Mouse (Mus musculus) testis, adult 2 months (tissue): ENCODE results near the gene Tmem44. TPM values are rescaled to one million over a fixed set of nuclear protein-coding genes. Genes with fewer than 3 reads are reported as not detected.

Experiments used
- H3K27ac ChIP-seq: fragments of 200-500 bp; 2 replicates; pipeline ENCODE4 v1.5.1; 2012; ENCODE audit warnings: low read depth, low read length; ENCODE audit not compliant: control insufficient read depth, insufficient read depth
- H3K27me3 ChIP-seq: fragments of 200-500 bp; 2 replicates; pipeline ENCODE4 v1.6.1; 2012; ENCODE audit warnings: mild to moderate bottlenecking, low read length, moderate library complexity; ENCODE audit not compliant: control insufficient read depth, insufficient read depth
- H3K36me3 ChIP-seq: fragments of 200-500 bp; 2 replicates; pipeline ENCODE4 v1.6.1; 2012; ENCODE audit warnings: mild to moderate bottlenecking, low read length; ENCODE audit not compliant: control insufficient read depth, insufficient read depth
- H3K4me1 ChIP-seq: fragments of 200-500 bp; 2 replicates; pipeline ENCODE4 v1.6.1; 2012; ENCODE audit warnings: low read length; ENCODE audit not compliant: control insufficient read depth, insufficient read depth
- H3K4me3 ChIP-seq: fragments of 200-500 bp; 2 replicates; pipeline ENCODE4 v1.5.1; 2012; ENCODE audit warnings: low read depth, mild to moderate bottlenecking, low read length, moderate library complexity, mixed read lengths; ENCODE audit not compliant: control insufficient read depth
- CTCF ChIP-seq: fragments of 200-500 bp; IDR thresholded peaks from 2 replicates; pipeline ENCODE4 v1.5.1; 2012; ENCODE audit warnings: low read depth, mild to moderate bottlenecking, inconsistent platforms, low read length, moderate library complexity; ENCODE audit not compliant: control insufficient read depth, insufficient read depth, insufficient replicate concordance
- POLR2A ChIP-seq: fragments of 200-500 bp; IDR thresholded peaks from 2 replicates; pipeline ENCODE4 v1.6.1; 2012; ENCODE audit warnings: low read depth, mild to moderate bottlenecking, inconsistent platforms, low read length, moderate library complexity; ENCODE audit not compliant: control insufficient read depth
- polyA plus RNA-seq: library from polyadenylated mRNA; depleted of rRNA; stranded (reverse); fragments of >200 nt; gene quantifications from 2 replicates; pipeline ENCODE4 v1.2.3, GENCODE M21; 2012

Gene Tmem44
- polyA plus RNA-seq, 1 experiment, result 1.2 TPM

DNA sequence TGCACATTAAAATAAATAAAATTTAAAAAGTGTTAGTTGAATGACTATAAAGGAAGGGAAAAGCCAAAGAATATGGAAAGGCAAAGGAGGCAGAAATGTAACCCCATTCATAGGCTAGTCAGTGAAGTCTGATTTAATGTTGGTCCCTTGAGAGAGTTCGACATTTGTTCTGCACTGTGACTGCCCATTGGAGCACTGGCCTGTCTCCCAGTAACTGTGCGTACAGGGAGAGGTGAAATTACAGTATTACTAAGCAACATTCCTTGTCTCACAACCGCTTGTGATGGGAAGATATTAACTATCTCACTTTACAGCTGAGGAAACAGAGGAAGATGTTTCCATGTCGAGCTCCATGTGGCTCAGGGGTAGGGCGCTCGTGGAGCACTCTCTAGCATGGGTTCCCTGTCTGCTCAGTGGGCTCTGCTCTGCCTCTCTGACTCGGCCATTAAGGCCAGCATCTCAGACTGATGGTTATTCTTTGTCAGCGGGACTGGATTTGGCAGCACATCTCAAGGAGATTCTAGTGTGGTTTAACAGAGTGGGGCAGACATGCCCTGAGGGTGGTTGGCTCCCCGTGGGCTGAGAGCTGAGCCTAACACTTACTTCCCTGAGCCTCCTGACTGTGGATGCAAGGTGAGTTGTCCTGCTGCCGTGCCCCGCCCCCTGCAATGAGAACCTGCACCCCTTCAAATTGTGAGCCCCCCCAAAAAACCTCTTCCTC lies 45.2 kb downstream of the Tmem44 start:
- Histone ChIP-seq H3K27ac (no peak overlapping the region), H3K27me3 (no peaks in the 10 kb centered on the region), H3K4me3 (no peak overlapping the region), H3K36me3 (no peaks in the 10 kb centered on the region), H3K4me1 (peaks cover 4% of the 10 kb centered on the region)
- no peak for TF ChIP-seq POLR2A
- TF ChIP-seq CTCF, result no peak

DNA sequence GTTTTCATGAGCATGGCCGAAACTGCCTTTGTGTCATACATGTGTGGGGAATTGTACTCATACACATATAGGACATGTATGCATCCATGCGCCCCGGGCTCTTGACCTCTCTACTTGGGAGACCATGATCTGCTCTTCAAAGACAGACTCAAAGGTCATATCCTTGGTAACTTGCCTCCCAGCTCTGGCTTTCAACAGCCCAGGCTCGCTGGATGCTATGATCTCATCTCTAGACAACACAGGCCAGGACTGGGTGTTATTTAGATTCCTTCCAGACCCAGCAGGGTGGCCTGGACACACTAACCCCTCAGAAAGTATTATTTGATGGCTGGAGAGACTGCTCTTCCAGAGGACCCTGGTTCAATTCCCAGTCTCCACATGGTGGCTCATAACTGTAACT lies 45.8 kb downstream of the Tmem44 start:
- Histone ChIP-seq H3K27ac (no peak overlapping the region), H3K4me3 (no peak overlapping the region), H3K27me3 (no peaks in the 10 kb centered on the region), H3K4me1 (peaks cover 3% of the 10 kb centered on the region; the same call in 1 of the 2 replicates), H3K36me3 (no peaks in the 10 kb centered on the region)
- no peak for TF ChIP-seq POLR2A

GRCm38 (mm10) chr16:30503958-30504357 lies 46.7 kb downstream of the Tmem44 start:
- no peak overlapping the region for H3K27ac ChIP-seq
- no peaks in the 10 kb centered on the region for H3K36me3 ChIP-seq
- H3K4me1 ChIP-seq, result peaks cover 5% of the 10 kb centered on the region
- no peak overlapping the region for H3K4me3 ChIP-seq
- H3K27me3 ChIP-seq, result no peaks in the 10 kb centered on the region
- TF ChIP-seq POLR2A (no peak), CTCF (peak; percentile 73; the same call in 1 of the 2 replicates)

DNA sequence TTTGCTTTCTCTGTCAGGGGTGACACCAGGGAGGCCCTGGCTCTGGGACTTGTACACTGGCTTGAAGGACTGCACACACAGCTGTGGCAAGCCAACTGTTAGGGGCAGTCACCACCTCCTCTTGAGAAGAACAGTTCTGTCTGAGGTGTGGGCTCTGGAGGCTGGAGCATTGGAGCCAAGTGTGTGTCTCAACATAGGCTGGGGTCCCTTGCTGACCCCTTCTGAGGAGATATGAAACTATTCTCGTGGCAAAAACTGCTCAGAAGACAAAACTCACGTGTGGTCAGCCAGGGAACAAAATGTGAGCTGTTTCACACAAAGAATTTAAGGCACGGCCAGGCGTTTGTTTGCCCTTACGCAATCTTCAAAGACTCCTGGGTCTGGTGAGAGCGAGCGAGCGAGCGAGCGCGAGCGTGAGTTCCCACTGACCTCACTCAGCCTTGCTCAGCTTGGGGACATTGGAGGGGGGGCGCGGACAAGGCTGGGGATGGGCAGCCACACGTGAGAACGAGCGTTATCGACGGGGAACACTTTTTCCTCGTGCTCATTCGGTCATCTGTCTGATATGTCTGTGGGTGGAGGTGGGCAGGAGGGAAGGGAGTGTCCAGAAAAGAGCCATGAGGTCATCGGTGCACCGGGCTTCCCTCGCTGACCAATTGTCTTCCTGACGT lies 48.3 kb downstream of the Tmem44 start:
- Histone ChIP-seq H3K4me3 (no peak overlapping the region), H3K27me3 (no peaks in the 10 kb centered on the region), H3K27ac (no peak overlapping the region; the same call in 1 of the 2 replicates), H3K4me1 (peaks cover 5% of the 10 kb centered on the region), H3K36me3 (no peaks in the 10 kb centered on the region)
- TF ChIP-seq CTCF (no peak), POLR2A (no peak)

DNA sequence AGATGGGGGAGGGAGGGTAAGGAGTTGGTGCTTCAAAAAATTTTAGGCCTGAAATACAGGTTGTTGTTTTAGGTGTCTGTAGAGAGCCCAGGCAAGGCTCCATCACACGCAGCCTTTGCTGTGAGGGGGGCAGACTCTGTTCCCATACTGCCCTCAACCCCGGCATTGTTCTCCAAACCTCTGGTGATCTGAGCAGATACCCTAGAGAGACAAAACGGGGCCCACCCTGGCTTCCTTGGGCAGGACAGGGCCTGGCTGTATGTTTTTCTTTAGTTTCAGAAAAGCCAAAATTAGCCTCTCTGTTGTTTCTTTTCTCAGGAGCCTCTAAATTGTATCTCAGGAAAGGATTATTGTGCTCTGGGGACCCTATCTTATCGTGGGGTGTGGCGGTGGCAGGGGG lies 49.0 kb downstream of the Tmem44 start:
- Histone ChIP-seq H3K4me3 (no peak overlapping the region), H3K27me3 (no peaks in the 10 kb centered on the region), H3K27ac (no peak overlapping the region), H3K4me1 (peaks cover 5% of the 10 kb centered on the region), H3K36me3 (no peaks in the 10 kb centered on the region)
- TF ChIP-seq POLR2A (no peak), CTCF (no peak)

- Histone ChIP-seq H3K4me1 (peaks cover 5% of the 10 kb centered on the region), H3K27ac (no peak overlapping the region), H3K4me3 (no peak overlapping the region), H3K27me3 (no peaks in the 10 kb centered on the region), H3K36me3 (no peaks in the 10 kb centered on the region)
- TF ChIP-seq POLR2A, result no peak
- TF ChIP-seq CTCF, result no peak
Measured at GRCm38 (mm10) chr16:30500223-30500622, 50.4 kb downstream of the Tmem44 start.

- TF ChIP-seq POLR2A, result no peak
- no peak for TF ChIP-seq CTCF
- Histone ChIP-seq H3K4me3 (no peak overlapping the region), H3K4me1 (peaks cover 5% of the 10 kb centered on the region), H3K27me3 (no peaks in the 10 kb centered on the region), H3K27ac (no peak overlapping the region), H3K36me3 (no peaks in the 10 kb centered on the region)
Measured at GRCm38 (mm10) chr16:30499126-30499857, 51.4 kb downstream of the Tmem44 start.
